Mouse (Mus musculus): ENCODE measurements at regions not wholly inside any gene's neighbourhood (a gene's known extent, or its start where the extent isn't known, plus 50 kb on each side); places are given as distances from the start of the nearest gene placed in this dataset.
A peak's percentile ranks its signal among the peaks of the same experiment; 100 is the strongest.

- no peak for DNase-seq (ENCODE audit: low read depth, low spot score)
Measured at GRCm38 (mm10) chr5:47693478-47693877, 289.5 kb upstream of the Slit2 start.

GRCm38 (mm10) chr5:47693921-47694320 is 289.0 kb upstream of the Slit2 start:
- no peak for DNase-seq (ENCODE audit: low read depth, low spot score)

- DNase-seq (ENCODE audit: low read depth, low spot score) = no peak
Measured at GRCm38 (mm10) chr5:47694630-47695029, 288.3 kb upstream of the Slit2 start.

- DNase-seq (ENCODE audit: low read depth, low spot score) = no peak
Measured at GRCm38 (mm10) chr5:47711553-47711952, 271.4 kb upstream of the Slit2 start.

GRCm38 (mm10) chr5:47714333-47714732 is 268.6 kb upstream of the Slit2 start:
- DNase-seq (ENCODE audit: low read depth, low spot score) = no peak

GRCm38 (mm10) chr5:47724911-47725310 is 258.0 kb upstream of the Slit2 start:
- DNase-seq (ENCODE audit: low read depth, low spot score) = peak; percentile 91

GRCm38 (mm10) chr5:47742727-47743126 is 240.2 kb upstream of the Slit2 start:
- no peak for DNase-seq (ENCODE audit: low read depth, low spot score)

- DNase-seq (ENCODE audit: low read depth, low spot score) = no peak
Measured at GRCm38 (mm10) chr5:47745177-47745576, 237.8 kb upstream of the Slit2 start.

- DNase-seq (ENCODE audit: low read depth, low spot score) = no peak
Measured at GRCm38 (mm10) chr5:47751907-47752306, 231.0 kb upstream of the Slit2 start.

- DNase-seq (ENCODE audit: low read depth, low spot score) = no peak
Measured at GRCm38 (mm10) chr5:47772642-47773353, 210.1 kb upstream of the Slit2 start.

GRCm38 (mm10) chr5:47773354-47773743 is 209.6 kb upstream of the Slit2 start:
- no peak for DNase-seq (ENCODE audit: low read depth, low spot score)

GRCm38 (mm10) chr5:47780861-47781260 is 202.1 kb upstream of the Slit2 start:
- no peak for DNase-seq (ENCODE audit: low read depth, low spot score)

- DNase-seq (ENCODE audit: low read depth, low spot score) = peak; percentile 20
Measured at GRCm38 (mm10) chr5:47781608-47782007, 201.3 kb upstream of the Slit2 start.

- DNase-seq (ENCODE audit: low read depth, low spot score) = no peak
Measured at GRCm38 (mm10) chr5:47794639-47795272, 188.2 kb upstream of the Slit2 start.

- DNase-seq (ENCODE audit: low read depth, low spot score) = no peak
Measured at GRCm38 (mm10) chr5:47795273-47795672, 187.7 kb upstream of the Slit2 start.

GRCm38 (mm10) chr5:47820936-47821335 is 162.0 kb upstream of the Slit2 start:
- DNase-seq (ENCODE audit: low read depth, low spot score) = no peak

- no peak for DNase-seq (ENCODE audit: low read depth, low spot score)
Measured at GRCm38 (mm10) chr5:47837998-47838397, 144.9 kb upstream of the Slit2 start.

GRCm38 (mm10) chr5:47869701-47870100 is 113.2 kb upstream of the Slit2 start:
- DNase-seq (ENCODE audit: low read depth, low spot score) = no peak
